Mouse (Mus musculus): Measurements from ENCODE around the gene Odf3l1. TPM values are rescaled to one million over a fixed set of nuclear protein-coding genes. Genes with fewer than 3 reads are reported as not detected.

Gene Odf3l1
- polyA plus RNA-seq, 1 experiment from 2014 or later = 0.52 TPM

GRCm38 (mm10) chr9:56810916-56811315, 53.6 kb downstream of the Odf3l1 start:
- Histone ChIP-seq H3K9ac (0 out of 2 replicates have a peak overlapping the region, but pooled peaks have one; percentile 11), H3K4me3 (no peak overlapping the region), H3K27ac (no peak overlapping the region), H3K4me2 (no peak overlapping the region), H3K36me3 (no peaks in the 10 kb centered on the region), H3K27me3 (peaks cover 6% of the 10 kb centered on the region; the same call in 1 of the 2 replicates), H3K4me1 (peaks cover 3% of the 10 kb centered on the region; the same call in 1 of the 2 replicates), H3K9me3 (no peaks in the 10 kb centered on the region)
- WGBS = 71% methylated on average over 1 of the region's 1 CpGs
- ATAC-seq (ENCODE audit: insufficient number of reproducible peaks, insufficient read depth, low FRiP score, low TSS enrichment, low read depth) = no peak

GRCm38 (mm10) chr9:56807990-56808389, 56.5 kb downstream of the Odf3l1 start:
- Histone ChIP-seq H3K9ac (no peak overlapping the region), H3K4me2 (no peak overlapping the region), H3K4me3 (no peak overlapping the region), H3K27ac (no peak overlapping the region), H3K36me3 (no peaks in the 10 kb centered on the region), H3K4me1 (peaks cover 3% of the 10 kb centered on the region; the same call in 1 of the 2 replicates), H3K9me3 (no peaks in the 10 kb centered on the region), H3K27me3 (peaks cover 3% of the 10 kb centered on the region; the same call in 1 of the 2 replicates)
- 82% methylated on average over 6 of the region's 6 CpGs for WGBS
- no peak for ATAC-seq (ENCODE audit: insufficient number of reproducible peaks, insufficient read depth, low FRiP score, low TSS enrichment, low read depth)

GRCm38 (mm10) chr9:56803146-56803545, 61.3 kb downstream of the Odf3l1 start:
- 93% methylated on average over 7 of the region's 7 CpGs for WGBS

More at GRCm38 (mm10) chr9:56803146-56803545, 61.3 kb downstream of the Odf3l1 start:
- H3K4me3 ChIP-seq = no peak overlapping the region
- ATAC-seq (ENCODE audit: insufficient number of reproducible peaks, insufficient read depth, low FRiP score, low TSS enrichment, low read depth) = no peak
- H3K4me2 ChIP-seq = no peak overlapping the region
- H3K36me3 ChIP-seq = no peaks in the 10 kb centered on the region
- H3K4me1 ChIP-seq = no peaks in the 10 kb centered on the region
- peaks cover 28% of the 10 kb centered on the region for H3K27me3 ChIP-seq
- no peak overlapping the region for H3K27ac ChIP-seq
- no peaks in the 10 kb centered on the region for H3K9me3 ChIP-seq
- H3K9ac ChIP-seq = no peak overlapping the region

Other genes starting within 250 kb of the Odf3l1 start
- gene Lingo1, start 68.2 kb downstream of the Odf3l1 start, polyA plus RNA-seq (2015; fragmentation: Nextera tagmentation; extraction: Ambion mirVana) = 4.6 and 4.9 TPM in 2 replicates
- gene Cspg4, start 354 bp upstream of the Odf3l1 start, polyA plus RNA-seq (2015; fragmentation: Nextera tagmentation; extraction: Ambion mirVana) = 17.6 and 22.5 TPM in 2 replicates
- 11.5 and 13.1 TPM in 2 replicates for gene Snx33, start 63.7 kb upstream of the Odf3l1 start, polyA plus RNA-seq (2015; fragmentation: Nextera tagmentation; extraction: Ambion mirVana)
- 88.1 and 93.9 TPM in 2 replicates for gene Imp3, start 72.8 kb upstream of the Odf3l1 start, polyA plus RNA-seq (2015; fragmentation: Nextera tagmentation; extraction: Ambion mirVana)
- 26.9 and 31.8 TPM in 2 replicates for gene Snupn, start 86.2 kb upstream of the Odf3l1 start, polyA plus RNA-seq (2015; fragmentation: Nextera tagmentation; extraction: Ambion mirVana)
- 28.6 and 30.7 TPM in 2 replicates for gene Ptpn9, start 130.2 kb upstream of the Odf3l1 start, polyA plus RNA-seq (2015; fragmentation: Nextera tagmentation; extraction: Ambion mirVana)
- 35.2 and 45.1 TPM in 2 replicates for gene Sin3a, start 207.4 kb upstream of the Odf3l1 start, polyA plus RNA-seq (2015; fragmentation: Nextera tagmentation; extraction: Ambion mirVana)